Mouse (Mus musculus): ENCODE data around the gene Gzma. TPM values are rescaled to one million over a fixed set of nuclear protein-coding genes. Genes with fewer than 3 reads are reported as not detected.

Gene Gzma
- polyA plus RNA-seq (2015; fragmentation: Nextera tagmentation; extraction: Ambion mirVana) = not detected in 2 replicates

DNA sequence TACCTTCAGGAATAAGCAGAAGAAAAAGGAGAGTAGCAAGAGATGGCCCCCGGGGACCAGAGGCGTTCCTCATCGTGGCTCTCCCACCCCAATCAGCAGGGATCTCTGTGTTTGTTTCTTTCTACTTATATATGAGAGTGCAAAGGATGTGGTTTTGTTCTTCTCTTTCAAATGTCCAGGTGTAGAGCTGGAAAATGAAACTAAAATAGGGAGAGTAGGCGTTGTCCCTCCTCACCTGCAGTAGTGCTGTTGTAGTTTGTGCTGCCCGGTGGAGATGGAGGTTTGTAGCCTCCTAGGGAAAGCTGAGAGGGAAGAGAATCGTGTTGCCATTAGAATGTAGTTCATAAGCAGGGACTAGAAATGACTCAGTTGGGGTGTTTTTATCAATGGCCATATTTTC is at the start of gene Gzma:
Gene Gzma (minus strand): TSS at position 103 of the 400 bp plus-strand sequence.
- H3K4me3 ChIP-seq (ENCODE audit: low read depth, low read length) = no peak within 1 kb of the TSS
- H3K9me3 ChIP-seq (replicated peaks; ENCODE audit: control insufficient read depth, low read length, poor library complexity, severe bottlenecking) = no peaks in the 10 kb centered on the region
- H3K4me1 ChIP-seq (ENCODE audit: control insufficient read depth, insufficient read depth, low read length) = no peaks in the 10 kb centered on the region
- H3K36me3 ChIP-seq (ENCODE audit: control insufficient read depth, insufficient read depth, low read length) = no peaks in the 10 kb centered on the region
- 92% methylated on average over 6 of the region's 6 CpGs for WGBS
- no peak within 1 kb of the TSS for H3K4me2 ChIP-seq (ENCODE audit: low read length)
- no peak within 1 kb of the TSS for H3K9ac ChIP-seq (ENCODE audit: low read depth, low read length)
- H3K27me3 ChIP-seq (ENCODE audit: control insufficient read depth, insufficient read depth, low read depth, low read length) = no peaks in the 10 kb centered on the region
- H3K27ac ChIP-seq (ENCODE audit: low read length) = no peak within 1 kb of the TSS
- ATAC-seq = no peak

DNA sequence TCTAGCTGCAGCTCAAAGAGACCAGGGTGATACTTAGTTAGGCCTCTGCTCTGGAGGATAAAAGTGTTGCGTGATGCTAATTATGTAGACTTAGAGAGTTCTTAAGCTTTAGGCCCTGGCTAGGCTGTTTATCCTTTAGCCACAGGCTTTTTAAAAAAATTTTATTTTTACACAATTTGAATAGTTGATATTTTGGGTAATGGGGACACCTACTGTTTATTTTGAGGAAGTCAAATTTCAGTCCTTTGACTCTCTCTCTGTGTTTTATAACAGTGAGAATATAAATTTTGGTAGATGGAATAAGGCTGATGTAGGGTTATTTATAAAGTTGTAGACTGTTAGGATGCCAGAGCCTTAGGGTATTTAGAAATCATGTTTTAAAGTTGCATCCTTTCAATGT is 38.8 kb upstream of the Gzma start:
- no peak overlapping the region for H3K27ac ChIP-seq (ENCODE audit: low read length)
- 82% methylated on average over 1 of the region's 1 CpGs for WGBS

DNA sequence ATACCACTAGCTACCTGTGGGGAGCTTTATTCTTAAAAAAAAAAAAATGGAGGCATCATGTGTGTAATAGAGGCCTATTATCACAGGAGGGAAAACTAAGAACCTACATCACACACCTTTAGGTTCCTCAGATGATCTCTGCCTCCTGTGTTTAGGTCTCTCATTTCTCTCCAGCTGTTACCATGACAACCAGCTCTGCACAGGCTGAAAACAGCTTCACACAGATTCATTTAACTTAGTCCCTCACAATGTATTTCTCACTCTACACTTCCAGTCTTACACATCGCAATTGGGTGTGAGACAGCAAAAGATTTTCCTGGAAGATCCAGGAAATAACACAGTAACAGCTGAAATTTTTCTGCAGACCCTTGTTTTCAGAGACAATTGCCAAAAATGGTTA is 29.2 kb upstream of the Gzma start:
- WGBS = 42% methylated on average over 1 of the region's 1 CpGs
- H3K27ac ChIP-seq (ENCODE audit: low read length) = peak overlapping the region; percentile 38; the same call in 1 of the 2 replicates

More for the DNA sequence above, 38.8 kb upstream of the Gzma start:
- Histone ChIP-seq H3K9me3 (replicated peaks; ENCODE audit: control insufficient read depth, low read length, poor library complexity, severe bottlenecking) (no peaks in the 10 kb centered on the region), H3K9ac (ENCODE audit: low read depth, low read length) (no peak overlapping the region), H3K36me3 (ENCODE audit: control insufficient read depth, insufficient read depth, low read length) (no peaks in the 10 kb centered on the region), H3K4me2 (ENCODE audit: low read length) (no peak overlapping the region), H3K4me1 (ENCODE audit: control insufficient read depth, insufficient read depth, low read length) (no peaks in the 10 kb centered on the region), H3K27me3 (ENCODE audit: control insufficient read depth, insufficient read depth, low read depth, low read length) (no peaks in the 10 kb centered on the region), H3K4me3 (ENCODE audit: low read depth, low read length) (no peak overlapping the region)
- no peak for ATAC-seq

DNA sequence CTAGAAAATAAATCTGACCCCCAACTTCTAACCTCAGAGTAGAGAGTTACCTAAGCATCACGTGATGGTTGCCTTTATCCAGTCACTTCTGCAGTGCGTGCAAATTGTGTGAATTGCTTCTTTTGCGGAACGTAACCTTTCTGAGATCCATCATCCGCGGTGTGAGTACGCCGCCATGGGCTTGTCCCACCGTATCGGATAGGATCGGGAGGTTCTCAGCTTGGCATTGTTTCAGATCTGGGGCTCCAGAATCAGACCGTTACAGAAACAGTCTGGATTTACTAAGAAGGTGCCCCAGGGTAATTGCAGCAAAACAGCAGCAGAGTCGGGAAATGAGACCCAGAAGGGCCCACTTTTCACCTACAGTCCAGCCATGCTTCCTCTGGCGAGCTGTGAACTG is 20.5 kb upstream of the Gzma start:
- no peak for ATAC-seq
- H3K36me3 ChIP-seq (ENCODE audit: control insufficient read depth, insufficient read depth, low read length) = no peaks in the 10 kb centered on the region

More for the DNA sequence above, 29.2 kb upstream of the Gzma start:
- Histone ChIP-seq H3K9ac (ENCODE audit: low read depth, low read length) (no peak overlapping the region), H3K36me3 (ENCODE audit: control insufficient read depth, insufficient read depth, low read length) (no peaks in the 10 kb centered on the region), H3K4me3 (ENCODE audit: low read depth, low read length) (no peak overlapping the region), H3K4me1 (ENCODE audit: control insufficient read depth, insufficient read depth, low read length) (0 out of 2 replicates have a peak, but pooled peaks cover 4% of the 10 kb centered on the region), H3K27me3 (ENCODE audit: control insufficient read depth, insufficient read depth, low read depth, low read length) (no peaks in the 10 kb centered on the region), H3K4me2 (ENCODE audit: low read length) (no peak overlapping the region), H3K9me3 (replicated peaks; ENCODE audit: control insufficient read depth, low read length, poor library complexity, severe bottlenecking) (no peaks in the 10 kb centered on the region)
- ATAC-seq = peak; percentile 95

DNA sequence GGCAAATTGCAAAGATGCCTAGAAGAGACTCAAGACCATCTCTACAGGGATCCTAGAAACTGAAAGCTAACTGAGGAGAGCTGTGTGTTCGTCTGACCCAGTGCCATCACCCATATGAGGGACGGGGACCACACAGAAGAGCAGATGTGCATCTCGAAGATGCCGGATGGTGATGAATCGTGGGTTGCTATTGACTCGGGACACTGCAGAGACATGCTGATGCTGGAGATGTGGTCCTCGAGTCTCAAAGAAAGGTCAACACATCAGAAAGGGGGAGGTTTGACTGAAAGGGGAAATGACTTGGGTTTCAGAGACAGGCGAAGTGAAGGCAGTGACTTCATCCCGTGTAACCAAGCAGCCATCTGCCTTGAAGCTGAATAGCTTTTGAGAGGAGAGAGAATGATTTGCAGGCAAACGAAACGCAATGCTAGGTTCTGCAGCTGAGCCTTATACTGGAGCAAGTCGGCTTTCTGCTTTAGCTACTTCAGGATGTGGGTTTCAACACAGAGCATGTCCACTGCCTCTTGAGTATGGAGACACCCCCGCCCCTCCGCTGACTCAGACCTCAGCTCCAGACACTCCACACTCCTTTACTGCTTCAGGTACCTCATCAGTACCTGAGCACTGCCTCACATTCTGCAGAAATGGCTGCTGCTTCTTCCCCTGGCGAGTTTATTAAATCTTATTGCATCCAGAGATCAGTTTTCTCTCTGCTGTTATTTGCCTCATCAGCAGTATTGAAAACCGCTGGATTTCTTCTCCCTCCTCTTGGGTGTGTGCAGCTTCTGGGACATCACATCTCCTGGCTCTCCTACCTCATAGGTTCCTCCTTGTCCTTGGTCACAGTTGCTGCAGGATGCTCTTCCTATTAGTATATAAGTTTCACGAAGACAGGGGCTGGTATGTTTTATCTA is 19.8 kb upstream of the Gzma start:
- H3K27ac ChIP-seq (ENCODE audit: low read length) = no peak overlapping the region

More for the DNA sequence above, 20.5 kb upstream of the Gzma start:
- Histone ChIP-seq H3K27ac (ENCODE audit: low read length) (no peak overlapping the region), H3K9ac (ENCODE audit: low read depth, low read length) (no peak overlapping the region), H3K27me3 (ENCODE audit: control insufficient read depth, insufficient read depth, low read depth, low read length) (no peaks in the 10 kb centered on the region), H3K9me3 (replicated peaks; ENCODE audit: control insufficient read depth, low read length, poor library complexity, severe bottlenecking) (no peaks in the 10 kb centered on the region), H3K4me2 (ENCODE audit: low read length) (no peak overlapping the region), H3K4me3 (ENCODE audit: low read depth, low read length) (no peak overlapping the region), H3K4me1 (ENCODE audit: control insufficient read depth, insufficient read depth, low read length) (no peaks in the 10 kb centered on the region)
- 88% methylated on average over 14 of the region's 14 CpGs for WGBS

DNA sequence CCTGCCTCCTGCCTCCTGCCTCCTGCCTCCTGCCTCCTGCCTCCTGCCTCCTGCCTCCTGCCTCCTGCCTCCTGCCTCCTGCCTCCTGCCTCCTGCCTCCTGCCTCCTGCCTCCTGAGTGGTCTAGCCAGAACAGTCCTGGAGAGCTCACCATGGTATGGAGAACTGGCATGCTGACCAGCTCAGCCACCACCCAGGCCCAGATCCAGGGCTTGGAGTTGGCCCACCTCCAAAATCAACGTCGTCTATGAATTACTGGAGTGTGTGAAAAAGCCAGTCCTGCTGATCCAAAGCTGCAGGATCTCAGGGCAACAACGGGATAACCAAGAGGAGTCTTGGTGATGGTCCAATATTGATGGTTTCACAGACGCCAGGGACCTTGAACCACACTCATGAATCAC is 18.2 kb upstream of the Gzma start:
- H3K9ac ChIP-seq (ENCODE audit: low read depth, low read length) = no peak overlapping the region
- no peaks in the 10 kb centered on the region for H3K36me3 ChIP-seq (ENCODE audit: control insufficient read depth, insufficient read depth, low read length)
- no peak for ATAC-seq
- H3K4me2 ChIP-seq (ENCODE audit: low read length) = no peak overlapping the region
- 51% methylated on average over 4 of the region's 4 CpGs for WGBS
- no peak overlapping the region for H3K27ac ChIP-seq (ENCODE audit: low read length)
- no peak overlapping the region for H3K4me3 ChIP-seq (ENCODE audit: low read depth, low read length)
- no peaks in the 10 kb centered on the region for H3K27me3 ChIP-seq (ENCODE audit: control insufficient read depth, insufficient read depth, low read depth, low read length)
- H3K4me1 ChIP-seq (ENCODE audit: control insufficient read depth, insufficient read depth, low read length) = no peaks in the 10 kb centered on the region
- no peaks in the 10 kb centered on the region for H3K9me3 ChIP-seq (replicated peaks; ENCODE audit: control insufficient read depth, low read length, poor library complexity, severe bottlenecking)

More for the DNA sequence above, 19.8 kb upstream of the Gzma start:
- Histone ChIP-seq H3K36me3 (ENCODE audit: control insufficient read depth, insufficient read depth, low read length) (no peaks in the 10 kb centered on the region), H3K27me3 (ENCODE audit: control insufficient read depth, insufficient read depth, low read depth, low read length) (no peaks in the 10 kb centered on the region), H3K9me3 (replicated peaks; ENCODE audit: control insufficient read depth, low read length, poor library complexity, severe bottlenecking) (no peaks in the 10 kb centered on the region), H3K4me3 (ENCODE audit: low read depth, low read length) (no peak overlapping the region), H3K4me1 (ENCODE audit: control insufficient read depth, insufficient read depth, low read length) (no peaks in the 10 kb centered on the region), H3K9ac (ENCODE audit: low read depth, low read length) (no peak overlapping the region), H3K4me2 (ENCODE audit: low read length) (no peak overlapping the region)
- ATAC-seq = no peak
- WGBS = 91% methylated on average over 17 of the region's 17 CpGs

DNA sequence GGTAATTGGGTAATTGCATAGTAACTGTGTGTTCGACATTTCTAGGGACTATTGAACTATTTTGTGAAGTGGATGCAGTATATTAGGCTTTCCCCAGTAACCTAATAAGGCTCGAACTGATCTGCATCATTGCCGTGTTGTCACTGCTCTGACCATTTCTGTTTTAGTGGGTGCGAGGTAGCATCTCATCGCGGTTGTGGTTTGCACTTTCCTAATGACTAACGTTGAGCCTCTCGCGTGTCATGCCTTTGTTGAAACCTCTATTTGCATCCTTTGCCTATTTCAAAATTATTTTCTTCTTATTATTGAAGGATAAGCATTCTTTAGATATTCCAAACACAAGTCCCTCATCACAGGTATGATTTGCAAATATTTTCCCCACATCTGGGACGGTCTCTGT is 4.0 kb upstream of the Gzma start:
- H3K36me3 ChIP-seq (ENCODE audit: control insufficient read depth, insufficient read depth, low read length) = no peaks in the 10 kb centered on the region
- no peak overlapping the region for H3K4me2 ChIP-seq (ENCODE audit: low read length)
- H3K27ac ChIP-seq (ENCODE audit: low read length) = no peak overlapping the region
- H3K9me3 ChIP-seq (replicated peaks; ENCODE audit: control insufficient read depth, low read length, poor library complexity, severe bottlenecking) = no peaks in the 10 kb centered on the region
- H3K4me1 ChIP-seq (ENCODE audit: control insufficient read depth, insufficient read depth, low read length) = no peaks in the 10 kb centered on the region
- no peaks in the 10 kb centered on the region for H3K27me3 ChIP-seq (ENCODE audit: control insufficient read depth, insufficient read depth, low read depth, low read length)
- no peak overlapping the region for H3K4me3 ChIP-seq (ENCODE audit: low read depth, low read length)
- no peak for ATAC-seq
- 94% methylated on average over 10 of the region's 10 CpGs for WGBS
- H3K9ac ChIP-seq (ENCODE audit: low read depth, low read length) = no peak overlapping the region

DNA sequence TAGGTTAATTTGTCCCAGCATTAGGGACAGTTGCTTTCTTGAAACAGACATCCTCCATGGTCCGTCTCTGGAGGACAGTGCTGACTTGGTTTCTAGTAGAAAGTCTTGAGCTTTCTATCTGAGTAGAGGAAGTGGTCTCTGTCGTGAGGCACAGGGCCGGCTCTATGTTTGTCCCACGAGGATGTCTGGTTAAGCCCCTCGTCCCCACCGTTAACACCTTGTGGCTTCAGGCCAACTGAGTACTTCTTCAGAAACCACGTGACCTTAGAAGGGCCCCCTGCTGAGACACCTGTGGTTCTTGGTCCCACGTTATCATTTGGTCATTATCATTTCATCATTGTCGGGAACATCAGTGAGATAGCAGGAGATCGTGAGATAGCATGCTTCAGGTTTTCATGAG is 1.0 kb upstream of the Gzma start:
- no peaks in the 10 kb centered on the region for H3K9me3 ChIP-seq (replicated peaks; ENCODE audit: control insufficient read depth, low read length, poor library complexity, severe bottlenecking)
- H3K9ac ChIP-seq (ENCODE audit: low read depth, low read length) = no peak overlapping the region
- no peaks in the 10 kb centered on the region for H3K27me3 ChIP-seq (ENCODE audit: control insufficient read depth, insufficient read depth, low read depth, low read length)
- 77% methylated on average over 10 of the region's 10 CpGs for WGBS
- ATAC-seq = no peak
- no peaks in the 10 kb centered on the region for H3K4me1 ChIP-seq (ENCODE audit: control insufficient read depth, insufficient read depth, low read length)
- H3K27ac ChIP-seq (ENCODE audit: low read length) = no peak overlapping the region
- H3K4me3 ChIP-seq (ENCODE audit: low read depth, low read length) = no peak overlapping the region
- no peak overlapping the region for H3K4me2 ChIP-seq (ENCODE audit: low read length)
- H3K36me3 ChIP-seq (ENCODE audit: control insufficient read depth, insufficient read depth, low read length) = no peaks in the 10 kb centered on the region

DNA sequence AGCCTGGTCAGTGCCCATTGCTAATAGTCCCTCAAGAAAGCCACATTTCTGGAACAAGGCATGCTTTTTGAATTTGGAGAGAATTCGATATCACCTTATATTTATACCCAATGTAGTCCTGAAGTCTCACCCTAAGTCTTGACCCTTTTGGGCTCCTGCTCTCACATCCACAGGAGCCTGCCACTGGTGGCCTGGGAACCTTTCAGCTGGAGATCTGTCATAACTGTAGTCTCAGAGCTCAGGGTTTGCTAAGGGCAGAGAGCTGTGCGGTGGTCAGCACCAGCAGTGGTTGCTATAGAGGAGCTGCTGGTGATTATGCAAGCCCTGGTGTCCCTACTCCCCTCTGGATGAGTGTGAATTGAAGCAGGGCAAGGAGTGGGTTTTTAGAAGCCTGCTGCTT is 2.4 kb downstream of the Gzma start:
- H3K4me3 ChIP-seq (ENCODE audit: low read depth, low read length) = no peak overlapping the region
- H3K27me3 ChIP-seq (ENCODE audit: control insufficient read depth, insufficient read depth, low read depth, low read length) = no peaks in the 10 kb centered on the region
- H3K4me1 ChIP-seq (ENCODE audit: control insufficient read depth, insufficient read depth, low read length) = no peaks in the 10 kb centered on the region
- H3K36me3 ChIP-seq (ENCODE audit: control insufficient read depth, insufficient read depth, low read length) = no peaks in the 10 kb centered on the region
- no peak overlapping the region for H3K9ac ChIP-seq (ENCODE audit: low read depth, low read length)
- H3K9me3 ChIP-seq (replicated peaks; ENCODE audit: control insufficient read depth, low read length, poor library complexity, severe bottlenecking) = no peaks in the 10 kb centered on the region
- ATAC-seq = no peak
- no peak overlapping the region for H3K27ac ChIP-seq (ENCODE audit: low read length)
- 90% methylated on average over 2 of the region's 2 CpGs for WGBS
- no peak overlapping the region for H3K4me2 ChIP-seq (ENCODE audit: low read length)

Data from midbrain, embryonic 16.5 days (tissue).